Mouse (Mus musculus) midbrain, embryonic 13.5 days (tissue): Measurements from ENCODE around the gene Tusc2. TPM values are rescaled to one million over a fixed set of nuclear protein-coding genes. Genes with fewer than 3 reads are reported as not detected.

Experiments used
- ATAC-seq: fragments of 200-750 bp; cut with Nextera tagmentation; 2 replicates; pipeline ENCODE4 v1.8.0; 2017; ENCODE audit warnings: mild to moderate bottlenecking, moderate TSS enrichment, moderate library complexity
- H3K27ac ChIP-seq: fragments of 300-500 bp; sonication (generic); 2 replicates; pipeline ENCODE4 v1.5.1; 2015; ENCODE audit warnings: inconsistent platforms, mild to moderate bottlenecking, moderate library complexity
- H3K27me3 ChIP-seq: fragments of 300-500 bp; sonication (generic); 2 replicates; pipeline ENCODE4 v1.6.1; 2015; ENCODE audit warnings: mild to moderate bottlenecking, inconsistent platforms
- H3K36me3 ChIP-seq: fragments of 300-500 bp; sonication (generic); 2 replicates; pipeline ENCODE4 v1.6.1; 2015; ENCODE audit warnings: mild to moderate bottlenecking, inconsistent platforms
- H3K4me1 ChIP-seq: fragments of 300-500 bp; sonication (generic); replicated peaks from 2 replicates; pipeline ENCODE4 v1.6.1; 2015; ENCODE audit warnings: inconsistent platforms
- H3K4me2 ChIP-seq: fragments of 300-500 bp; sonication (generic); replicated peaks from 2 replicates; pipeline ENCODE4 v1.6.1; 2015; ENCODE audit warnings: moderate library complexity, mild to moderate bottlenecking, inconsistent platforms
- H3K4me3 ChIP-seq: fragments of 300-500 bp; sonication (generic); replicated peaks from 2 replicates; pipeline ENCODE4 v1.5.1; 2015; ENCODE audit warnings: mild to moderate bottlenecking, inconsistent platforms
- H3K9ac ChIP-seq: fragments of 300-500 bp; sonication (generic); replicated peaks from 2 replicates; pipeline ENCODE4 v1.6.1; 2015; ENCODE audit warnings: mild to moderate bottlenecking, inconsistent platforms
- H3K9me3 ChIP-seq: fragments of 300-500 bp; sonication (generic); 2 replicates; pipeline ENCODE4 v1.6.1; 2016; ENCODE audit warnings: mild to moderate bottlenecking, inconsistent platforms
- WGBS: fragments of 180-500 bp; shearing (Covaris S2); methylation state at CpG from one replicate; pipeline ENCODE4 v1.1.7; 2015; 5-methylcytosine and 5-hydroxymethylcytosine counted together
- polyA plus RNA-seq: library from polyadenylated mRNA; unstranded; fragments of >200 nt; fragmentation: Nextera tagmentation; extraction: Ambion mirVana; gene quantifications from 2 replicates; pipeline ENCODE4 v1.2.1, GENCODE M21; 2015

The Tusc2 gene
- polyA plus RNA-seq, 1 experiment from 2014 or later = 109 TPM

DNA sequence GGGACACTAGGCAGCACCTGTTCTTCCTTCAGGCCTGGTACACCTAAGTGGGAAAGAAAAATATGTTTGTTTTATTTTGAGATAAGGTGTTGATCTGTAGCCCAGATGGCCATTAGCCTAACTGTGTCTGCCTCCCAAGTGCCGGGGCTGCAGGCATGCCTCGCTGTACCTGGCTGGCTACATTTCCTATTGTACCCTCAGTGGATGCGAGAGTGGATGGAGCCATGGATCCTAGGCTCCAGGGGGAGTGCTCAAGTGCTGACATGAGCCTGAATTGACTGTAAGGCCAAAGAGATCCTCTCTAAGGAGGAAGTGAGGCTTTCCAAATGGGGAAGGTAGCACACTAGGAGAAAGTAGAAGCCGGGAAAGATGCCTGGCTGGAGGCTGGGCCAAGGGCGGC is 15.1 kb upstream of the Tusc2 start:
- H3K27me3 ChIP-seq = peaks cover 56% of the 10 kb centered on the region
- no peak for ATAC-seq
- no peak overlapping the region for H3K4me3 ChIP-seq
- WGBS = 80% methylated on average over 5 of the region's 5 CpGs
- peaks cover 41% of the 10 kb centered on the region for H3K4me1 ChIP-seq
- H3K9ac ChIP-seq = peak overlapping the region; percentile 54
- H3K9me3 ChIP-seq = no peaks in the 10 kb centered on the region
- H3K4me2 ChIP-seq = peak overlapping the region; percentile 53; the same call in 1 of the 2 replicates
- H3K27ac ChIP-seq = no peak overlapping the region
- H3K36me3 ChIP-seq = peaks cover 21% of the 10 kb centered on the region

DNA sequence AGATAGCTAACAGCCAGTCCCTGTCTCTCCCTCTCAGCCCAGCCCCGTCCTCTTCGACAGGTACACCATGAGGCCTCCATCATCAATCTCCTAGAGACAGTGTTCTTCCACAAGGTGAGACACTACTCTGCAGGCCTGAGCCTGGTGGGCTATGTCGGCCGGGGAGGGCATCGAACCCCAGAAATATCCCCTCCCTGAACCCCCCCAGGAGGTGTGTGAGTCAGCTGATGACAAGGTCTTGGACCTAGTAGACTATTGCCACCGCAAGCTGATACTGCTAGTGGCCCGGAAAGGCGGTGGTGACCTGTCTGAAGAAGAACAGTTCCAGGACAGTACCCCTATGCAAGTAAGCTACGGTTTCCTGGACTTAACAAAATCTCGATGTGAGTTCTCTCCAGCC is 14.2 kb upstream of the Tusc2 start:
- Histone ChIP-seq H3K4me2 (no peak overlapping the region), H3K9ac (no peak overlapping the region; the same call in 1 of the 2 replicates), H3K36me3 (peaks cover 16% of the 10 kb centered on the region), H3K27ac (no peak overlapping the region), H3K4me1 (peaks cover 48% of the 10 kb centered on the region), H3K9me3 (no peaks in the 10 kb centered on the region), H3K27me3 (peaks cover 61% of the 10 kb centered on the region), H3K4me3 (no peak overlapping the region)
- 91% methylated on average over 10 of the region's 10 CpGs for WGBS
- no peak for ATAC-seq

DNA sequence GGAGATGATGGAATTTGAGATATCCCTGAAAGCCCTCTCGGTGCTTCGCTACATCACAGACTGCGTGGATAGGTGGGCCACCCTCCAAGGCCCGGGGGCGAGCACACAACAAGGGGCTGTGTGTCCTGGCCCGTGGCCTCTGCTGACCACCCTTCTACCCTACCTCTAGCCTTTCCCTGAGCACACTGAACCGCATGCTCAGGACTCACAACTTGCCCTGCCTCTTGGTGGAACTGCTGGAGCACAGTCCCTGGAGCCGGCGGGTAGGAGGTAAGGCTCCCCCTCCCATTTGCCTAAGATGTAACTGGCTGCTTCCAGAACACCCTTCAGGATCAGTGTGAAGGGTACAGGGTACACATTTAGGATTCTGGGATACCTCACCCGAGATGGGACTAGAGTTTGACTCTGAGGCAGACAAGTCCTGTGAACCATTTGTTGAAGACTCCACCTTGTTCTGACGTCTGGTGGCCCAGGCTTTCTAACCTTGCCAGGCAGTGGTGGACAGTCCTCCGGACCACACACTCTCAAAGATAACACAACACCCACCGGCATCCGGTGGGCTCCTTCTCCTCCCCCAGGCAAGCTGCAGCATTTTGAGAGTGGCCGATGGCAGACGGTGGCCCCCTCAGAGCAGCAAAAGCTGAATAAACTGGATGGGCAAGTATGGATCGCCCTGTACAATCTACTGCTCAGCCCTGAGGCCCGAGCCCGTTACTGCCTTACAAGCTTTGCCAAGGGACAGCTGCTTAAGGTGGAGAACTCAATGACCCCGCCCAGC is 13.6 kb upstream of the Tusc2 start:
- Histone ChIP-seq H3K4me2 (no peak overlapping the region), H3K36me3 (peaks cover 9% of the 10 kb centered on the region), H3K27ac (no peak overlapping the region), H3K4me3 (no peak overlapping the region), H3K27me3 (peaks cover 61% of the 10 kb centered on the region), H3K9ac (no peak overlapping the region), H3K9me3 (no peaks in the 10 kb centered on the region), H3K4me1 (peaks cover 49% of the 10 kb centered on the region)
- ATAC-seq = no peak
- WGBS = 87% methylated on average over 20 of the region's 20 CpGs

DNA sequence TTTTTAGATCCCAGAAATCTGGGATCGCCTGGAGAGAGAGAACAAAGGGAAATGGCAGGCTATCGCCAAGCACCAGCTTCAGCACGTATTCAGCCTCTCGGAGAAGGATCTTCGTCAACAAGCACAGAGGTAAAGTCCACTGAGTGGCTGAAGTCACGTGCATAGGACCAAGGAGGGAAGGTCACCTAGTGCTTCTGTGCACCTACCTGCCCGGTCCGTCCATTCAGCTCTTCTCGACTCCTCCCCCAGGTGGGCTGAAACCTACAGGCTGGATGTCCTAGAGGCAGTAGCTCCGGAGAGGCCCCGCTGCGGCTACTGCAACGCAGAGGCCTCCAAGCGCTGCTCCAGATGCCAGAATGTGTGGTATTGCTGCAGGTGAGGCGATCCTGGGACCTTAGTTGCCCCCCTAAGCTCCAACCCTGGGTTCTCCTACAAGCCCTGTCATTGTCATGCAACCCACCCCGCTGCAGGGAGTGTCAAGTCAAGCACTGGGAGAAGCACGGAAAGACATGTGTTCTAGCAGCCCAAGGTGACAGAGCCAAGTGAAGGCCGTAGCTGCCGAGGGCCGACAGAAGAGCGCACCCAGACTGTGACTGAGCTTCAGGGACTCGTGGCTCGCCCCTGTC is 12.5 kb upstream of the Tusc2 start:
- Histone ChIP-seq H3K4me3 (0 out of 2 replicates have a peak overlapping the region, but pooled peaks have one; percentile 30), H3K36me3 (no peaks in the 10 kb centered on the region), H3K4me1 (peaks cover 56% of the 10 kb centered on the region), H3K27ac (no peak overlapping the region), H3K27me3 (peaks cover 61% of the 10 kb centered on the region), H3K9me3 (no peaks in the 10 kb centered on the region), H3K4me2 (peak overlapping the region; percentile 53), H3K9ac (peak overlapping the region; percentile 54)
- 25% methylated on average over 23 of the region's 23 CpGs for WGBS
- ATAC-seq = no peak

DNA sequence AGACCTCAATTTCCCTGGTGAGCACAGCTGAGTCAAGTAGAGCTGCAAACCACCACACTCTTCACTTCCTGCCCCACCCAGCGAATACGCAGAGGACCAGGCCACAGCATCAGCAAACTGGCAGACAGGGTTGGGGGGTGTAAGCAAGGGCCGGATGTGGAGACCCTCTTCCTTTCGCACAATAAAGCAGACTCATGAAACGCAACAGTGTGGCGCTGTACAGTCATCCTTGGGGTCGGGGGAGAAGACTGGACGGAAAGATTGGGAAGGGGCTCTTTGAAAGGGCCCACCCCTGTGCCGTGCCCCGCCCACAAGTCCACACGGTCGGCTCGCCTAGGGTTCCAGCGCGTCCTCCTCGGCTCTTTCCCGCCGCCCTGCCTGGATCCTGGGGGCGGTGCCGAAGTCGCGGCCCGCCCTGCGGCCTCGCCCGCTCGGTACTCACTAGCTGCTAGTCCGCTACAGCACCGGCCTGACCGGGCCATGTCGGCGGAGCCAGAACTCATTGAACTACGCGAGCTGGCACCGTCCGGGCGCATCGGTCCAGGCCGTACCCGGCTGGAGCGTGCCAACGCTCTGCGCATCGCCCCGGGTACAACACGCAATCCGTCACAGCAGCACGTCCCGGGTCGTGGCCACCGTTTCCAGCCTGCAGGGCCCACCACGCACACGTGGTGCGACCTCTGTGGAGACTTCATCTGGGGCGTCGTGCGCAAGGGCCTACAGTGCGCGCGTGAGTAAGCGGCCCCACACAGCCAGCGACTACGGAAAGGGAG is 11.8 kb upstream of the Tusc2 start, which contains the start of gene Rassf1:
Rassf1 (plus strand) TSS at position 439 of the 773 bp plus-strand sequence.
- WGBS = under 1% methylated on average over 61 of the region's 63 CpGs
- peak within 1 kb of the TSS; percentile 30 for H3K4me3 ChIP-seq
- ATAC-seq = no peak
- no peaks in the 10 kb centered on the region for H3K36me3 ChIP-seq
- no peak within 1 kb of the TSS for H3K27ac ChIP-seq
- H3K9me3 ChIP-seq = no peaks in the 10 kb centered on the region
- peaks cover 61% of the 10 kb centered on the region for H3K27me3 ChIP-seq
- H3K4me1 ChIP-seq = peaks cover 57% of the 10 kb centered on the region
- peak within 1 kb of the TSS; percentile 54 for H3K9ac ChIP-seq
- H3K4me2 ChIP-seq = peak within 1 kb of the TSS; percentile 53

DNA sequence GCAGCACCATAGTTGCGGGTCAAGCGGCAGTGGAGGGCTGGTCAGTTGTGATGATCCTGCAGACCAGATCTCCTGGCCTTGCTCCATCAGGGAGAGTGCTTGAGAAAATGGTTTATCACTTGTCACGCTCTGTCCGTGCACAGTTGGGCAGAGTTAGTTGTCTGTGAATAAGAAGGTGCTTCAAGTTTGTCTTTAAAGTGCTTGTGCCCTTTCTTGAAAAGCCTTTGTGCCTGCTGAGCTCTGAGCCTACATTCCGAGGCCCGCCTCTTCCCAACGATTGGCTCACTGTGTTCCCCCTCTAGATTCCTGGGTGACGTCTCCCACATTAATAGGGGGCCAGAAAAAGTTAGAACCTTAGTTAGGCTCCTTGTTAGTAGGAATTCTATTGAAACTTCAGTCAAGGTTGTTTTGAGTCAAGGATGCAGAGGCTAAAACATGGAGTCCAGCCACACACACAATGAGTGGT is 11.1 kb upstream of the Tusc2 start:
- Histone ChIP-seq H3K27ac (no peak overlapping the region), H3K4me1 (peaks cover 57% of the 10 kb centered on the region), H3K9ac (peak overlapping the region; percentile 54), H3K27me3 (peaks cover 61% of the 10 kb centered on the region), H3K9me3 (no peaks in the 10 kb centered on the region), H3K4me3 (peak overlapping the region; percentile 30), H3K36me3 (peaks cover 5% of the 10 kb centered on the region; the same call in 1 of the 2 replicates), H3K4me2 (peak overlapping the region; percentile 53)
- no peak for ATAC-seq
- 7% methylated on average over 8 of the region's 8 CpGs for WGBS

DNA sequence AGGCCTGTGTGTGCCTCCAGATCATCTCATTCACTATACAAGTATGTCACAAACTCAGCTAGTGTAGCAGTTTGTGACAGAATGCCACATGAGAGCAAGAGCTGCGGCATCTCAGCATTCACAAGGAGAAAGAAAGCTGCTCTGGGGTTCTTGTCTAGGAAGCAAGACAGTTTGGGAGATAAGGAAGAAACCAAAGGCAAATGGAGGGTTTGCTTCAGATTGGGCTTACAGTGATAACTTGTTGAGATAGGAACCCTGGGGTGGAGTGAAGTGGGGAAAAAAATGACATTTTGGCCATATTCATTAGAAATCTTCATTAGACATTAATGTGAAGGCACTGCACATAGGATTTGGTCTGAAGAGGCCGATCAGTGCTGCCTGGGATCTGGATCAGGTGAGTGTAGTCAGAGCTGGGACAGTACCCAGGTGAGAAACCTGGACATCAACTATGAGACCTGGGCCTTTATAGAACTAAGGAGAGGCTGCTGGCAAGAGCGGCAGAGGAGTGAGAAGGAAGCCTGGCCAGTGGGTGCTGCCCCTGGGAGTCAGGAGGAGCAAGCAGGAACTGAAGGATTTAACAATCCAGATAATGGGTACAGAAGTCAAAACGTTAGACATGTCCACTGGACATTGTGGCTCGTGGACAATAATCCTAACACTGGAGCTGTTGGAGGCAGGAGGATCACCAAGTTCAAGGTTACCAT is 10.2 kb upstream of the Tusc2 start:
- peak overlapping the region; percentile 95; the same call in 1 of the 2 replicates for H3K4me2 ChIP-seq
- no peak overlapping the region for H3K27ac ChIP-seq
- no peak overlapping the region for H3K9ac ChIP-seq
- no peak for ATAC-seq
- no peaks in the 10 kb centered on the region for H3K9me3 ChIP-seq
- 79% methylated on average over 5 of the region's 5 CpGs for WGBS
- peaks cover 57% of the 10 kb centered on the region for H3K27me3 ChIP-seq
- peak overlapping the region; percentile 60; the same call in 1 of the 2 replicates for H3K4me3 ChIP-seq
- peaks cover 51% of the 10 kb centered on the region for H3K4me1 ChIP-seq
- peaks cover 14% of the 10 kb centered on the region for H3K36me3 ChIP-seq

DNA sequence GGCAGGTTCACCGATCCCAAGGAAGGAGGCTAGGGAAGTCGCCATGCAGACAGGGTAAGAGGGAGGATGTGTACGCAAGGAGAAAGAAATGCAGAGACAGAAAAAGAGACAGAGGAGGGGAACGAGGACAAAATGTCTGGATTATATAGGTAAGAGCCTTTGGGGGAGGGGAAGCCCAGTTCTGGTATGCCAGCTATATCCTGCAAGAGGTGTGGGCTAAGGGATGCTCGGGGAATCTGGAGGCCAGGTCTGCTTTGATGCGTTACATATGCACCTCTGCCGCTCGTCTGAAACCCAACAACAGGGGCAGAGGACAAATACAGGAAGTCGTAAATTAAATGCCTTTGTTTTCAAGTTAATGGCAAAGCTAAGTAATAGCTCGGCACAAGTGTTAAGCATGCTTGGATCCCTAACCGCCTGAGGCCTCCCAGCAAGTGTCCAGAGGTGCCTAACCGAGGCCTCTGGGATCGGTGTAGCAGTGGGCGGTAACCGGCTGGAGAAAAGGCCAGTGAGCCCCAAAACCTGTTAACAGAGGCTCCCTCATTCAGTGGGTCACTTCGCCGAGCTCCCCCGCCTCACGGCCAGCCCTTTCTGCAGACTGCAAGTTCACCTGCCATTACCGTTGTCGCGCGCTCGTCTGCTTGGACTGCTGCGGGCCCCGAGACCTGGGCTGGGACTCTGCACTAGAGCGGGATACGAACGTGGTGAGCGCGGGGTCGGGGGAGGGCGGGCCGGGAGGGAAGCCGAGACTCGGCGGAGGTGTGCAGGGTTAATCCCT is 9.3 kb upstream of the Tusc2 start:
- Histone ChIP-seq H3K4me3 (peak overlapping the region; percentile 60), H3K9ac (peak overlapping the region; percentile 74), H3K36me3 (peaks cover 23% of the 10 kb centered on the region), H3K27me3 (peaks cover 48% of the 10 kb centered on the region), H3K4me2 (peak overlapping the region; percentile 95), H3K9me3 (no peaks in the 10 kb centered on the region), H3K27ac (peak overlapping the region; percentile 82), H3K4me1 (peaks cover 51% of the 10 kb centered on the region)
- ATAC-seq = peak; percentile 26
- 7% methylated on average over 37 of the region's 37 CpGs for WGBS

DNA sequence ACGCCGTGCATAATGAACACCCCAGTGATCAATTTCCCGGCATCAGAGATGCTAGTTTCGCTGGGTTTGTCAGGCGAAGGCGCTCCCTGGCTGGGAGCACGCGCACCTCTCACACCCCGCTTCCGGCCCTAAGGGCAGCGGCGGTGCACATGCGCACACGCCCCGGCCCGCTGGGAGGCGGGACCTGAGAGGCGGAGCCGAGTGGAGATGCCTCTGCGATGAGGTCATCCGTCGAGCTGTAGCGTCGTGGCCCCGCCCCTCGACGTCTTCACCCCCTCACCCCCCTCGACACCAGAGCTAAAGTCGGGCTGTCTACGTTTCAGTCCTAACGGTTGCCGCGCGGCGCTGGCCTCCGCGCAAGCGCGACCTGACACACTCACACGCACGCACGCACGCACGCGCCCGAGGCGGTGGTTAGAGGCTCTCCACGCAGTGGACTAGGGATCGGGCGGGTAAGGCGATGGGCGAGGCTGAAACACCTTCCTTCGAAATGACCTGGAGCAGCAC is 8.7 kb upstream of the Tusc2 start:
- Histone ChIP-seq H3K4me3 (peak overlapping the region; percentile 60), H3K27me3 (peaks cover 41% of the 10 kb centered on the region), H3K27ac (peak overlapping the region; percentile 84), H3K4me2 (peak overlapping the region; percentile 95), H3K9ac (peak overlapping the region; percentile 81), H3K4me1 (peaks cover 51% of the 10 kb centered on the region), H3K9me3 (no peaks in the 10 kb centered on the region), H3K36me3 (peaks cover 30% of the 10 kb centered on the region)
- peak; percentile 95 for ATAC-seq
- WGBS = under 1% methylated on average over 53 of the region's 53 CpGs

DNA sequence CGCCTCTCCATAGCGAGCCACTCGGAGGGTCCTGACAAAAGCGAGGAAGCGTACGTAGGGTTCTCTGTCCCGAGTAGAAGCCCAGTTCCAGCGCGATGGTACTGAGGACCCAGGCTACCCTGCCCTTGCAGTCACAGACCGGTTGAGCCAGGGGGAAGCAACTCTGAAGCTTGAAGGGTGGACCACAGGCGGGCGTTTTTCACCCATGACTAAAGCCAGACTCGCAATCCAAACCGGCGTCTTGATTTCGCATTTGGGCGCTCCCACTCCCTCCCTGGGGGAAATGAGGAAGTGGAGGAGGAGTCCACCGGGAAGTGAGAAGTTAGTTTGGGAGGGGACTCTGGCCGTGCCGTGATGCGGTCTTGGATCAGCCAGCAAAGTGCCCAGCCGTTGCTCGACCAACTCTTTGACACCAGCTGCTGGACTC is 8.0 kb upstream of the Tusc2 start:
- Histone ChIP-seq H3K4me1 (peaks cover 51% of the 10 kb centered on the region), H3K27ac (peak overlapping the region; percentile 84), H3K4me3 (peak overlapping the region; percentile 60), H3K9me3 (no peaks in the 10 kb centered on the region), H3K9ac (peak overlapping the region; percentile 81), H3K4me2 (peak overlapping the region; percentile 95), H3K27me3 (peaks cover 35% of the 10 kb centered on the region), H3K36me3 (peaks cover 36% of the 10 kb centered on the region)
- peak; percentile 55 for ATAC-seq
- WGBS = under 1% methylated on average over 23 of the region's 23 CpGs
